Mouse (Mus musculus) liver, adult 2 months (tissue): ENCODE data around the gene Gm5134.

Experiments
- CTCF ChIP-seq: fragments of 200-500 bp; IDR thresholded peaks from 2 replicates; pipeline ENCODE4 v1.5.1; 2011; ENCODE audit warnings: low read depth, low read length, control low read depth
- POLR2A ChIP-seq: fragments of 200-500 bp; IDR thresholded peaks from 2 replicates; pipeline ENCODE4 v1.6.1; 2011; ENCODE audit warnings: low read length, control low read depth; ENCODE audit not compliant: insufficient read depth; ENCODE audit errors: extremely low read depth

DNA sequence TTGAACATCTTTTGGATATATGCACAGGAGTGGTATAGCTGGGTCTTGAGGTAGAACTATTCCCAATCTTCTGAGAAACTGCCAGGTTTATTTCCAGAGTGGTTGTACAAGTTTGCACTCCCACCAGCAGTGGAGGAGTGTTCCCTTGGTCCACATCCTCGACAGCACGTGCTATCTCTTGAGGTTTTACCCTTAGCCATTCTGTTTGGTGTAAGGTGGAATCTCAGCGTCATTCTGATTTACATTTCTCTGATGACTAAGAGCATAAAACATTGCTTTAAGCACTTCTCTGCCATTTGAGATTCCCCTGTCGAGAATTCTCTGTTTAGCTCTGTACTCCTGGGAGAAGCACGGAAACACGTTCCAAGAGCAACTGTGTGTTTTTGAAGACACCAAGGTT is 58.6 kb downstream of the Gm5134 start:
- TF ChIP-seq CTCF = no peak
- no peak for TF ChIP-seq POLR2A
